Mouse (Mus musculus) kidney, postnatal 10 days (tissue): ENCODE measurements around the gene Olfr288.
A peak's percentile ranks its signal among the peaks of the same experiment; 100 is the strongest.

Experiments
- DNase-seq: peaks from one replicate; pipeline ENCODE4 v3.0.0; 2021; ENCODE audit warnings: mixed read lengths

The Olfr288 gene

GRCm38 (mm10) chr15:98165525-98165924 lies 29.8 kb downstream of the Olfr288 start, which contains the start of gene Asb8:
Gene Asb8 (minus strand): TSS chr15:98165625.
- DNase-seq, result no peak

- DNase-seq, result no peak
Observed at GRCm38 (mm10) chr15:98162561-98162960, 32.8 kb downstream of the Olfr288 start.

- no peak for DNase-seq
Observed at GRCm38 (mm10) chr15:98161026-98161805, 34.1 kb downstream of the Olfr288 start.

- no peak for DNase-seq
Observed at GRCm38 (mm10) chr15:98157253-98157652, 38.1 kb downstream of the Olfr288 start.

GRCm38 (mm10) chr15:98155944-98156343 lies 39.4 kb downstream of the Olfr288 start:
- DNase-seq, result no peak

GRCm38 (mm10) chr15:98155272-98155671 lies 40.1 kb downstream of the Olfr288 start:
- DNase-seq, result no peak

GRCm38 (mm10) chr15:98154631-98155030 lies 40.7 kb downstream of the Olfr288 start:
- DNase-seq, result no peak

- no peak for DNase-seq
Observed at GRCm38 (mm10) chr15:98154146-98154545, 41.2 kb downstream of the Olfr288 start.

GRCm38 (mm10) chr15:98153625-98154024 lies 41.7 kb downstream of the Olfr288 start:
- DNase-seq, result no peak

GRCm38 (mm10) chr15:98152916-98153315 lies 42.4 kb downstream of the Olfr288 start:
- no peak for DNase-seq

- no peak for DNase-seq
Observed at GRCm38 (mm10) chr15:98149166-98149602, 46.2 kb downstream of the Olfr288 start.

- no peak for DNase-seq
Observed at GRCm38 (mm10) chr15:98148356-98148755, 47.0 kb downstream of the Olfr288 start.

- DNase-seq, result peak; percentile 97
Observed at GRCm38 (mm10) chr15:98145559-98146181, 49.7 kb downstream of the Olfr288 start.

- DNase-seq, result peak; percentile 65
Observed at GRCm38 (mm10) chr15:98144861-98145507, 50.4 kb downstream of the Olfr288 start.

GRCm38 (mm10) chr15:98142515-98142914 lies 52.8 kb downstream of the Olfr288 start:
- no peak for DNase-seq

- no peak for DNase-seq
Observed at GRCm38 (mm10) chr15:98140809-98141208, 54.5 kb downstream of the Olfr288 start.

GRCm38 (mm10) chr15:98139763-98140162 lies 55.6 kb downstream of the Olfr288 start:
- no peak for DNase-seq

- no peak for DNase-seq
Observed at GRCm38 (mm10) chr15:98136871-98137270, 58.5 kb downstream of the Olfr288 start.
